Mouse (Mus musculus) embryonic fibroblast, embryonic 13.5 days (primary cell): Measurements from ENCODE around the gene Fryl.

Experiments
- CTCF ChIP-seq: IDR thresholded peaks from 2 replicates; pipeline ENCODE4 v1.5.1; 2011; ENCODE audit warnings: mild to moderate bottlenecking, control low read depth, low read length, moderate library complexity, borderline replicate concordance; ENCODE audit not compliant: insufficient read depth
- POLR2A ChIP-seq: IDR thresholded peaks from 2 replicates; pipeline ENCODE4 v1.6.1; 2011; ENCODE audit warnings: low read depth, mild to moderate bottlenecking, control low read depth, low read length, moderate library complexity

- TF ChIP-seq POLR2A: no peak
- TF ChIP-seq CTCF: no peak
Measured at GRCm38 (mm10) chr5:73014745-73015144, 241.7 kb downstream of the Fryl start.
